Comparison of ENCODE assay signal across 10 mouse cellular contexts in genomic region chr11:98839402-98839801, GRCm38 (mm10). TPM values are rescaled to one million over a fixed set of nuclear protein-coding genes. Genes with fewer than 3 reads are reported as not detected.
DNase-seq lines count a peak whose midpoint lies in the region; ATAC-seq and TF ChIP-seq lines count a peak whose summit lies in the region.
"Had no signal": no experiment of that assay in that cellular context is flagged by ENCODE, and none has a peak within 500 bp of the region (broad histone marks: within the 10 kb centered on the region; RNA-seq: fewer than 3 reads in every experiment).

No protein-coding gene starts in this region.

- H3K27me3 ChIP-seq in embryonic facial prominence, embryonic 14.5 days (replicated peaks; ENCODE audit: control insufficient read depth, insufficient read depth, low read length): no peaks in the 10 kb centered on the region; the same call in 1 of the 2 replicates
- peaks cover 19% of the 10 kb centered on the region for H3K27me3 ChIP-seq in intestine, embryonic 14.5 days (replicated peaks; ENCODE audit: control insufficient read depth, insufficient read depth, low read length)
- no peaks in the 10 kb centered on the region for H3K27me3 ChIP-seq in myocyte (ENCODE audit: control insufficient read depth, insufficient read depth, insufficient read length)
- no peaks in the 10 kb centered on the region for H3K27me3 ChIP-seq in thymus, adult 2 months (ENCODE audit: control insufficient read depth, insufficient read depth, low read length)

- no peak for ATAC-seq in embryonic facial prominence, embryonic 14.5 days (ENCODE audit: low read depth)
- peak; percentile 34; the same call in 1 of the 2 replicates for ATAC-seq in intestine, embryonic 14.5 days (replicated peaks; ENCODE audit: low FRiP score, low TSS enrichment, low read depth)

- H3K9ac ChIP-seq in embryonic facial prominence, embryonic 14.5 days (ENCODE audit: low read depth, low read length): no peak overlapping the region
- H3K9ac ChIP-seq in intestine, embryonic 14.5 days (ENCODE audit: low read length): no peak overlapping the region
- H3K9ac ChIP-seq: liver, embryonic 15.5 days; midbrain, embryonic 12.5 days had no signal

- H3K4me3 ChIP-seq in layer of hippocampus, adult 2 months: peak overlapping the region; percentile 97
- H3K4me3 ChIP-seq in embryonic facial prominence, embryonic 14.5 days (ENCODE audit: low read depth, low read length): no peak overlapping the region
- H3K4me3 ChIP-seq in intestine, embryonic 14.5 days (ENCODE audit: low read depth, low read length): no peak overlapping the region
- H3K4me3 ChIP-seq in myocyte: no peak overlapping the region
- no peak overlapping the region for H3K4me3 ChIP-seq in thymus, adult 2 months (ENCODE audit: control insufficient read depth, insufficient read depth, low read length)
- H3K4me3 ChIP-seq: liver, embryonic 15.5 days; midbrain, embryonic 12.5 days had no signal

- 34% methylated on average over 5 of the region's 6 CpGs for WGBS in embryonic facial prominence, embryonic 14.5 days
- 43% methylated on average over 6 of the region's 6 CpGs for WGBS in intestine, embryonic 14.5 days
- 80% methylated on average over 6 of the region's 6 CpGs for WGBS in thymus, adult 2 months

- DNase-seq in layer of hippocampus, adult 2 months (ENCODE audit: low spot score in 2 of 2): no peak
- no peak for DNase-seq in layer of hippocampus, adult 9-10 months (ENCODE audit: low spot score)
- DNase-seq in embryonic facial prominence, embryonic 14.5 days (ENCODE audit: low spot score): peak; percentile 32
- DNase-seq in intestine, embryonic 14.5 days (ENCODE audit: low spot score): no peak
- DNase-seq in thymus, adult 2 months: no peak
- no peak for DNase-seq in thymus, postnatal 10 days (ENCODE audit: low spot score in 2 of 2)
- DNase-seq: layer of hippocampus, adult 9-11 months had no signal

- H3K36me3 ChIP-seq in embryonic facial prominence, embryonic 14.5 days (ENCODE audit: control insufficient read depth, insufficient read depth, low read length): no peaks in the 10 kb centered on the region
- no peaks in the 10 kb centered on the region for H3K36me3 ChIP-seq in intestine, embryonic 14.5 days (ENCODE audit: control insufficient read depth, insufficient read depth, low read length)
- H3K36me3 ChIP-seq in myocyte (ENCODE audit: control insufficient read depth, insufficient read depth): no peaks in the 10 kb centered on the region
- no peaks in the 10 kb centered on the region for H3K36me3 ChIP-seq in thymus, adult 2 months (ENCODE audit: control insufficient read depth, insufficient read depth, low read length)

- peak overlapping the region; percentile 98 for H3K27ac ChIP-seq in layer of hippocampus, adult 2 months
- H3K27ac ChIP-seq in embryonic facial prominence, embryonic 14.5 days (replicated peaks; ENCODE audit: low read depth, low read length): no peak overlapping the region; the same call in 1 of the 2 replicates
- H3K27ac ChIP-seq in intestine, embryonic 14.5 days (ENCODE audit: low read depth): no peak overlapping the region
- no peak overlapping the region for H3K27ac ChIP-seq in thymus, adult 2 months (ENCODE audit: control insufficient read depth, insufficient read depth, low read length)
- H3K27ac ChIP-seq: liver, embryonic 15.5 days; midbrain, embryonic 12.5 days had no signal

- peaks cover 10% of the 10 kb centered on the region for H3K4me1 ChIP-seq in embryonic facial prominence, embryonic 14.5 days (ENCODE audit: control insufficient read depth, insufficient read depth, low read length)
- H3K4me1 ChIP-seq in intestine, embryonic 14.5 days (replicated peaks; ENCODE audit: control insufficient read depth, insufficient read depth, low read length): peaks cover 8% of the 10 kb centered on the region; the same call in 1 of the 2 replicates
- peaks cover 15% of the 10 kb centered on the region for H3K4me1 ChIP-seq in thymus, adult 2 months (replicated peaks; ENCODE audit: control insufficient read depth, insufficient read depth, low read length)

- TF ChIP-seq POLR2A in myocyte (IDR thresholded peaks at IDR 0.05; ENCODE audit: insufficient read length, low read depth): no peak
- TF ChIP-seq POLR2A in thymus, adult 2 months (IDR thresholded peaks at IDR 0.05; ENCODE audit: control insufficient read depth, extremely low read depth, insufficient read depth, low read length, poor library complexity): no peak

- TF ChIP-seq CTCF in layer of hippocampus, adult 2 months (conservative IDR thresholded peaks at IDR 0.05): no peak
- no peak for TF ChIP-seq CTCF in thymus, adult 2 months (IDR thresholded peaks at IDR 0.05; ENCODE audit: borderline replicate concordance, control insufficient read depth, extremely low read depth, insufficient read depth, low read length, poor library complexity)

- no peaks in the 10 kb centered on the region for H3K9me3 ChIP-seq in embryonic facial prominence, embryonic 14.5 days (ENCODE audit: control insufficient read depth, low read length)
- no peaks in the 10 kb centered on the region for H3K9me3 ChIP-seq in intestine, embryonic 14.5 days (ENCODE audit: control insufficient read depth, low read length)
- H3K9me3 ChIP-seq: liver, embryonic 15.5 days; midbrain, embryonic 12.5 days had no signal

- no peak overlapping the region for H3ac ChIP-seq in myocyte (ENCODE audit: control insufficient read depth, insufficient read length)

- no peaks in the 10 kb centered on the region for H3K79me2 ChIP-seq in myocyte (ENCODE audit: control insufficient read depth, insufficient read depth)

- 0 out of 2 replicates have a peak overlapping the region, but pooled peaks have one; percentile 12 for H3K4me2 ChIP-seq in embryonic facial prominence, embryonic 14.5 days (ENCODE audit: low read depth, low read length)
- H3K4me2 ChIP-seq in intestine, embryonic 14.5 days (ENCODE audit: low read length): no peak overlapping the region
- peak overlapping the region; percentile 30 for H3K4me2 ChIP-seq in myocyte (ENCODE audit: low read depth)
- H3K4me2 ChIP-seq: liver, embryonic 15.5 days; midbrain, embryonic 12.5 days had no signal

TF ChIP-seq in myocyte, 11 proteins besides CTCF, POLR2A, EP300 and RAD21:
- TF ChIP-seq MYOD1 (IDR thresholded peaks at IDR 0.05; ENCODE audit: control insufficient read depth in 1 of 3, insufficient read length in 2 of 3, low read depth in 2 of 3) (no peak), TCF12 (IDR thresholded peaks at IDR 0.05; ENCODE audit: insufficient read depth, poor library complexity, severe bottlenecking) (no peak), MYOG (IDR thresholded peaks at IDR 0.05; ENCODE audit: control insufficient read depth in 1 of 3, insufficient read depth in 1 of 3, insufficient read length in 2 of 3, low read depth in 2 of 3) (no peak), REST (IDR thresholded peaks at IDR 0.05; ENCODE audit: insufficient read depth, insufficient read length) (no peak)
TF ChIP-seq in myocyte: peak in this region for 0.

RNA-seq across cellular contexts. Expression of gene Rapgefl1, which starts 2.8 kb away (rescaled TPM):
- total RNA-seq in layer of hippocampus, adult 2 months (2021): 100 to 1,000 TPM; 213 to 240 TPM
- polyA plus RNA-seq in embryonic facial prominence, embryonic 14.5 days (2014; fragmentation: Nextera tagmentation; extraction: Ambion mirVana): 5.7 and 6.3 TPM in 2 replicates
- 1.5 and 2.2 TPM in 2 replicates for polyA plus RNA-seq in intestine, embryonic 14.5 days (2014; fragmentation: Nextera tagmentation; extraction: Ambion mirVana)
- 3.5 TPM for polyA plus RNA-seq in myocyte (2012; fragmentation: generic; extraction: Trizol)
- 8.5 and 11.6 TPM in 2 replicates for polyA plus RNA-seq in thymus, adult 2 months (2012; rRNA removed)

RNA-seq across cellular contexts. Expression of gene Wipf2, which starts 24.0 kb away (rescaled TPM):
- total RNA-seq in layer of hippocampus, adult 2 months (2021): 10 to 100 TPM; 68.6 to 70.9 TPM
- 3.9 and 4.3 TPM in 2 replicates for polyA plus RNA-seq in embryonic facial prominence, embryonic 14.5 days (2014; fragmentation: Nextera tagmentation; extraction: Ambion mirVana)
- 5.1 and 5.3 TPM in 2 replicates for polyA plus RNA-seq in intestine, embryonic 14.5 days (2014; fragmentation: Nextera tagmentation; extraction: Ambion mirVana)
- polyA plus RNA-seq in myocyte (2012; fragmentation: generic; extraction: Trizol): 5.3 TPM
- 23.9 and 30.3 TPM in 2 replicates for polyA plus RNA-seq in thymus, adult 2 months (2012; rRNA removed)

RNA-seq across cellular contexts. Expression of gene Casc3, which starts 34.7 kb away (rescaled TPM):
- 10 to 100 TPM; 61.0 to 62.1 TPM for total RNA-seq in layer of hippocampus, adult 2 months (2021)
- polyA plus RNA-seq in embryonic facial prominence, embryonic 14.5 days (2014; fragmentation: Nextera tagmentation; extraction: Ambion mirVana): 32.2 and 34.0 TPM in 2 replicates
- 34.5 and 37.3 TPM in 2 replicates for polyA plus RNA-seq in intestine, embryonic 14.5 days (2014; fragmentation: Nextera tagmentation; extraction: Ambion mirVana)
- polyA plus RNA-seq in myocyte (2012; fragmentation: generic; extraction: Trizol): 22.1 TPM
- polyA plus RNA-seq in thymus, adult 2 months (2012; rRNA removed): 66.5 and 72.2 TPM in 2 replicates

RNA-seq across cellular contexts. Expression of gene Msl1, which starts 44.1 kb away (rescaled TPM):
- 100 to 1,000 TPM; 168 to 178 TPM for total RNA-seq in layer of hippocampus, adult 2 months (2021)
- 18.1 and 18.5 TPM in 2 replicates for polyA plus RNA-seq in embryonic facial prominence, embryonic 14.5 days (2014; fragmentation: Nextera tagmentation; extraction: Ambion mirVana)
- polyA plus RNA-seq in intestine, embryonic 14.5 days (2014; fragmentation: Nextera tagmentation; extraction: Ambion mirVana): 17.5 and 19.1 TPM in 2 replicates
- 35.6 TPM for polyA plus RNA-seq in myocyte (2012; fragmentation: generic; extraction: Trizol)
- polyA plus RNA-seq in thymus, adult 2 months (2012; rRNA removed): 50.3 and 66.0 TPM in 2 replicates
